Mouse (Mus musculus): ENCODE measurements around the gene Eif4enif1. TPM values are rescaled to one million over a fixed set of nuclear protein-coding genes. Genes with fewer than 3 reads are reported as not detected.

Eif4enif1 gene
- polyA plus RNA-seq, 1 experiment from 2014 or later, result 60.4 TPM

GRCm38 (mm10) chr11:3201326-3202230 is 614 bp upstream of the Eif4enif1 start:
- Histone ChIP-seq H3K36me3 (replicated peaks) (peaks cover 23% of the 10 kb centered on the region), H3K4me1 (peaks cover 13% of the 10 kb centered on the region), H3K9me3 (no peaks in the 10 kb centered on the region), H3K27me3 (ENCODE audit: poor library complexity, severe bottlenecking) (no peaks in the 10 kb centered on the region), H3K27ac (peak overlapping the region; percentile 85), H3K4me3 (peak overlapping the region; percentile 51)
- DNase-seq (ENCODE audit: extremely low spot score, low spot score), result no peak
- WGBS, result 9% methylated on average over 16 of the region's 16 CpGs

GRCm38 (mm10) chr11:3202781-3203441 is 719 bp downstream of the Eif4enif1 start:
- Histone ChIP-seq H3K9me3 (no peaks in the 10 kb centered on the region), H3K4me3 (peak overlapping the region; percentile 51), H3K4me1 (peaks cover 13% of the 10 kb centered on the region), H3K27ac (peak overlapping the region; percentile 85), H3K27me3 (ENCODE audit: poor library complexity, severe bottlenecking) (no peaks in the 10 kb centered on the region), H3K36me3 (replicated peaks) (peaks cover 37% of the 10 kb centered on the region)
- 3% methylated on average over 55 of the region's 57 CpGs for WGBS
- peak; percentile 67 for DNase-seq (ENCODE audit: extremely low spot score, low spot score)

DNA sequence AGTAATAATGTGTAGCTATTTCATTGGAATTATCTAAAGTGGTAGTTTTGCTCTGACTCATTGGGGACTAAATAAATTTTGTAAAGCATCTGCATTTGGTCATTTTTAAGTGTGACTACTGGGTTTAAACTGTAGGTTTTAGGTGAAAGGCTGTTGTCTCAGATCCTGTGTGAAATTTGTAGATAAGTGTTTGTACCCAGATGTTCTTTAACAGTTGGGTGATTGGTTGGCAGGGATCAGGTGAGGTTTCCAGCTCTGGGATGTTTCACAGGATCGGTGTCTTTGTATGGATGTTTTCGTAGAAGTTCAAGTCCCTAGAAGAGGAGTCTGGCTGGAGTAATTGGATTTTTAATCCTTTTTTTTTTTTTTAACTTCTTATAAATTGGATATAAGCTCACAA is 1.6 kb downstream of the Eif4enif1 start:
- peaks cover 13% of the 10 kb centered on the region for H3K4me1 ChIP-seq
- H3K4me3 ChIP-seq, result peak overlapping the region; percentile 51
- no peak for DNase-seq (ENCODE audit: extremely low spot score, low spot score)
- H3K9me3 ChIP-seq, result no peaks in the 10 kb centered on the region
- no peaks in the 10 kb centered on the region for H3K27me3 ChIP-seq (ENCODE audit: poor library complexity, severe bottlenecking)
- peaks cover 45% of the 10 kb centered on the region for H3K36me3 ChIP-seq (replicated peaks)
- 89% methylated on average over 2 of the region's 2 CpGs for WGBS
- no peak overlapping the region for H3K27ac ChIP-seq

GRCm38 (mm10) chr11:3205207-3205606 is 3.0 kb downstream of the Eif4enif1 start:
- 94% methylated on average over 3 of the region's 3 CpGs for WGBS
- Histone ChIP-seq H3K4me1 (peaks cover 13% of the 10 kb centered on the region), H3K36me3 (replicated peaks) (peaks cover 60% of the 10 kb centered on the region), H3K4me3 (no peak overlapping the region), H3K27me3 (ENCODE audit: poor library complexity, severe bottlenecking) (no peaks in the 10 kb centered on the region), H3K27ac (no peak overlapping the region), H3K9me3 (no peaks in the 10 kb centered on the region)
- no peak for DNase-seq (ENCODE audit: extremely low spot score, low spot score)

GRCm38 (mm10) chr11:3206783-3207182 is 4.6 kb downstream of the Eif4enif1 start:
- Histone ChIP-seq H3K27ac (no peak overlapping the region), H3K4me1 (peaks cover 13% of the 10 kb centered on the region), H3K27me3 (ENCODE audit: poor library complexity, severe bottlenecking) (no peaks in the 10 kb centered on the region), H3K9me3 (no peaks in the 10 kb centered on the region), H3K36me3 (replicated peaks) (peaks cover 75% of the 10 kb centered on the region), H3K4me3 (no peak overlapping the region)
- DNase-seq (ENCODE audit: extremely low spot score, low spot score), result no peak
- 95% methylated on average over 3 of the region's 3 CpGs for WGBS

- Histone ChIP-seq H3K9me3 (no peaks in the 10 kb centered on the region), H3K4me3 (no peak overlapping the region), H3K27me3 (ENCODE audit: poor library complexity, severe bottlenecking) (no peaks in the 10 kb centered on the region), H3K27ac (no peak overlapping the region), H3K4me1 (no peaks in the 10 kb centered on the region), H3K36me3 (replicated peaks) (peaks cover 98% of the 10 kb centered on the region)
- WGBS, result 92% methylated on average over 1 of the region's 1 CpGs
- no peak for DNase-seq (ENCODE audit: extremely low spot score, low spot score)
These were observed 10.3 kb downstream of the Eif4enif1 start for GRCm38 (mm10) chr11:3212526-3212925.

GRCm38 (mm10) chr11:3223105-3223504 is 20.9 kb downstream of the Eif4enif1 start:
- DNase-seq (ENCODE audit: extremely low spot score, low spot score), result no peak
- WGBS, result 90% methylated on average over 5 of the region's 5 CpGs
- peaks cover 96% of the 10 kb centered on the region for H3K36me3 ChIP-seq (replicated peaks)

DNA sequence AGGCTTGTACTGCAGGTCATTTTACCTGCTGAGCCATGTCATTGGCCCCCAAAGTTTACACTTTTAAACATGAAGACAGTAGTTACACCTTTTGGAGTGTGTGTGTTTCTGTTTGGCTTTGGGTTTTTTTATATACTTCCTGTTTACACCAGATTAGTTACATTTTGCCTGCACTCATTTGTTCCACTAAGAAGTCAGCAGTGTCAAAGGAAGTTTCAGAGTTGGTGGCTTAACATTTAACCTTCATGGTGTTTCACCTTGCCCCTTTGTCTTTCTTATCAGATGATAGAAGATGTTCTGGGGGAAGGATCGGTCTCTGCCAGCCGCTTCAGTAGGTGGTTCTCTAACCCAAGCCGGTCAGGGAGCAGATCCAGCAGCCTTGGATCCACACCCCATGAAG is 24.9 kb downstream of the Eif4enif1 start:
- 97% methylated on average over 3 of the region's 3 CpGs for WGBS
- Histone ChIP-seq H3K27me3 (ENCODE audit: poor library complexity, severe bottlenecking) (no peaks in the 10 kb centered on the region), H3K36me3 (replicated peaks) (peaks cover 97% of the 10 kb centered on the region), H3K4me3 (no peak overlapping the region), H3K9me3 (no peaks in the 10 kb centered on the region), H3K27ac (no peak overlapping the region), H3K4me1 (no peaks in the 10 kb centered on the region)
- no peak for DNase-seq (ENCODE audit: extremely low spot score, low spot score)

More at GRCm38 (mm10) chr11:3223105-3223504, 20.9 kb downstream of the Eif4enif1 start:
- H3K4me1 ChIP-seq, result no peaks in the 10 kb centered on the region
- no peak overlapping the region for H3K27ac ChIP-seq
- no peak overlapping the region for H3K4me3 ChIP-seq
- H3K27me3 ChIP-seq (ENCODE audit: poor library complexity, severe bottlenecking), result no peaks in the 10 kb centered on the region
- H3K9me3 ChIP-seq, result no peaks in the 10 kb centered on the region

- Histone ChIP-seq H3K36me3 (replicated peaks) (peaks cover 95% of the 10 kb centered on the region), H3K4me1 (no peaks in the 10 kb centered on the region), H3K4me3 (no peak overlapping the region), H3K27ac (no peak overlapping the region), H3K9me3 (no peaks in the 10 kb centered on the region; the same call in 1 of the 2 replicates), H3K27me3 (ENCODE audit: poor library complexity, severe bottlenecking) (no peaks in the 10 kb centered on the region)
- 91% methylated on average over 3 of the region's 3 CpGs for WGBS
- DNase-seq (ENCODE audit: extremely low spot score, low spot score), result no peak
These were observed 30.1 kb downstream of the Eif4enif1 start for GRCm38 (mm10) chr11:3232248-3232647.

DNA sequence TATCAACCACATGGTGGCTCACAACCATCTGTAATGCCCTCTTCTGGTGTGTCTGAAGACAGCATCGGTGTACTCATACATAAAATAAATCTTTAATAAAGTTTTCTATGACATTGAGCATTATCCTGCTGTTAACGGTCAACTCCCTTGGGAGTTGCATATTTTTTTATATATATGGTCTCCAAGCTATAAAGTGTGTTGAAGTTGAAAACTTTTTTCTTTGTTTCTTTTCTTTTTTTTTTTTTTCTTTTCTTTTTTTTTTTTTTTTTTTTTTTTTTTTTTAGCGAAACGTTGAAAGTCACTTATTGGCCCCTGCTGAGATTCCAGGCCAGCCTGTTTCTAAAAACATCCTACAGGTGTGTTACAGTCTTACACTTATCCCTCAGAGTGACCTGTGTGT is 31.5 kb downstream of the Eif4enif1 start:
- Histone ChIP-seq H3K4me1 (no peaks in the 10 kb centered on the region), H3K27me3 (ENCODE audit: poor library complexity, severe bottlenecking) (no peaks in the 10 kb centered on the region), H3K9me3 (no peaks in the 10 kb centered on the region; the same call in 1 of the 2 replicates), H3K36me3 (replicated peaks) (peaks cover 98% of the 10 kb centered on the region), H3K27ac (no peak overlapping the region), H3K4me3 (no peak overlapping the region)
- 96% methylated on average over 4 of the region's 4 CpGs for WGBS
- no peak for DNase-seq (ENCODE audit: extremely low spot score, low spot score)

GRCm38 (mm10) chr11:3235277-3235676 is 33.1 kb downstream of the Eif4enif1 start:
- 92% methylated on average over 5 of the region's 5 CpGs for WGBS
- H3K4me1 ChIP-seq, result no peaks in the 10 kb centered on the region
- H3K4me3 ChIP-seq, result no peak overlapping the region
- no peaks in the 10 kb centered on the region; the same call in 1 of the 2 replicates for H3K9me3 ChIP-seq
- no peak for DNase-seq (ENCODE audit: extremely low spot score, low spot score)
- H3K36me3 ChIP-seq (replicated peaks), result peaks cover 98% of the 10 kb centered on the region
- no peak overlapping the region for H3K27ac ChIP-seq
- no peaks in the 10 kb centered on the region for H3K27me3 ChIP-seq (ENCODE audit: poor library complexity, severe bottlenecking)

- no peak for DNase-seq (ENCODE audit: extremely low spot score, low spot score)
- Histone ChIP-seq H3K9me3 (peaks cover 9% of the 10 kb centered on the region; the same call in 1 of the 2 replicates), H3K27ac (no peak overlapping the region), H3K4me1 (no peaks in the 10 kb centered on the region), H3K36me3 (replicated peaks) (peaks cover 100% of the 10 kb centered on the region), H3K27me3 (ENCODE audit: poor library complexity, severe bottlenecking) (no peaks in the 10 kb centered on the region), H3K4me3 (no peak overlapping the region)
- WGBS, result 94% methylated on average over 7 of the region's 7 CpGs
These were observed 40.2 kb downstream of the Eif4enif1 start for GRCm38 (mm10) chr11:3242395-3242794.

GRCm38 (mm10) chr11:3243771-3244170 is 41.6 kb downstream of the Eif4enif1 start:
- H3K36me3 ChIP-seq (replicated peaks), result peaks cover 100% of the 10 kb centered on the region
- no peak for DNase-seq (ENCODE audit: extremely low spot score, low spot score)
- peaks cover 9% of the 10 kb centered on the region; the same call in 1 of the 2 replicates for H3K9me3 ChIP-seq
- no peak overlapping the region for H3K27ac ChIP-seq
- no peaks in the 10 kb centered on the region for H3K4me1 ChIP-seq
- WGBS, result 86% methylated on average over 4 of the region's 4 CpGs
- no peak overlapping the region for H3K4me3 ChIP-seq
- no peaks in the 10 kb centered on the region for H3K27me3 ChIP-seq (ENCODE audit: poor library complexity, severe bottlenecking)
